Mouse (Mus musculus): ENCODE measurements at regions not wholly inside any gene's neighbourhood (a gene's known extent, or its start where the extent isn't known, plus 50 kb on each side); places are given as distances from the start of the nearest gene placed in this dataset.

DNA sequence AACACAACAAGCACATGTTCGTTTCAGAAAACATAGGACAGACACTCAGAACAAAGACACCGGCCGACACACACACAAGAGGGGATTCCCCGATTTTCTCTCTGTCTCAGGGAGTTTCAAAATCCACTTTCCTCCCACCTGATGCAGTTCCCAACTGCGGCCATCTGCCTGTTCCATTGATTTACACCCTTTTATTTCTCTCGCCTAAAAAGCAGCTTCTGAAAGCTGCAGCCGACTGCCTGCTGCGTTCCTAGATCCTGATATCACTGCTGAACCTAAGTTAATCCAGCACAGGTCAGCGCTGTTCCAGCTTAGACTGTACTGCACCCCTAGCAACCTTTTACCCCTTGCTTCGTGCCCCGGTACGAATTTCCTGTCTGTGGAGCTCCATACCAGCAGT lies 237.0 kb downstream of the Impad1 start:
- Histone ChIP-seq H3K27ac (replicated peaks; ENCODE audit: low read depth, low read length) (no peak overlapping the region), H3K4me2 (ENCODE audit: low read length) (no peak overlapping the region), H3K36me3 (ENCODE audit: control insufficient read depth, insufficient read depth, low read length) (no peaks in the 10 kb centered on the region), H3K9ac (replicated peaks; ENCODE audit: low read length) (no peak overlapping the region), H3K4me1 (ENCODE audit: control insufficient read depth, insufficient read depth, low read length) (no peaks in the 10 kb centered on the region), H3K9me3 (ENCODE audit: control insufficient read depth, low read length) (no peaks in the 10 kb centered on the region), H3K4me3 (replicated peaks; ENCODE audit: low read depth, low read length) (no peak overlapping the region), H3K27me3 (ENCODE audit: control insufficient read depth, insufficient read depth, low read length) (no peaks in the 10 kb centered on the region)
- no peak for DNase-seq
- 74% methylated on average over 12 of the region's 12 CpGs for WGBS
- no peak for ATAC-seq (ENCODE audit: low FRiP score, low TSS enrichment)

DNA sequence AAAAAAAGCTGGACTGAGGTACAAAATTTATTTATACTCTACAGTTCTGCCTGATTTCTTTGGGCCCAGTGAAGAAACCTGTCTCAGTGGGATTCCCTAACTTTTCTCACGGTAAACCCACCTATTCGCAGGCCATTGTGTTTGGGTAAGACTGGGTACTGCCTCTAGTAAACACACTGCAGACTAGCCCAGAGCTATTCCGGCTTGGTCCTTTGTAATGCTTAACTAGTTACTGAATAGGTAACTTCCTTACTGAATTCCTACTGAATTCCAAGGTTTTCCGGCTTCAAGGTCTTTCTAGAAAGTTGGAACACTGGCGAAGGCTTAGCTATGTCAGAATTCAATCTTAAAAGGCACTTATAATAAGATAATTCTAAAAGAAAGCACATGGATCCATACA lies 242.9 kb downstream of the Impad1 start:
- WGBS, result 86% methylated on average over 5 of the region's 5 CpGs
- H3K4me3 ChIP-seq (replicated peaks; ENCODE audit: low read depth, low read length), result no peak overlapping the region
- no peak overlapping the region for H3K4me2 ChIP-seq (ENCODE audit: low read length)

DNA sequence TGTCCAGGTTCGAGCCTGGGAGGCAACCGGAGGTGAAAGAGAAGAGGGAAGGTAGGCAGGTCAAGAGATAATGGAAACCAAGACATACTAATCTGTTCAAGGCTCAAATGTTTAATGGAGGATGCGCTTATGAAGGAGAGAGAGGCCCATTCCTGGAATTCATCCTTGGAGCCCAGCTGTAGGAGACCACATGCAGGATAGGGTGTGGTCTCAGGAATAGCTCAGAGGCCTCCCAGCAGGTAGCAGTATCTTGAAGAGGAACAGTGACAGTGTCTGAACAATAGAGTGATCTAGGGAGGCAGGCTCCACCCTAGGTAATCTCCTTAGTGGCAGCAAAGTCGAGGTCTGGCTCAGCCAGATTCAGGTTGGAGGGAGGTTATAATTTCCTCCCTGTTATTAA lies 243.3 kb downstream of the Impad1 start:
- ATAC-seq (ENCODE audit: low FRiP score, low TSS enrichment) (no peak), DNase-seq (no peak)
- Histone ChIP-seq H3K4me1 (ENCODE audit: control insufficient read depth, insufficient read depth, low read length) (no peaks in the 10 kb centered on the region), H3K4me3 (replicated peaks; ENCODE audit: low read depth, low read length) (no peak overlapping the region), H3K9ac (replicated peaks; ENCODE audit: low read length) (no peak overlapping the region), H3K9me3 (ENCODE audit: control insufficient read depth, low read length) (no peaks in the 10 kb centered on the region), H3K4me2 (ENCODE audit: low read length) (no peak overlapping the region), H3K27ac (replicated peaks; ENCODE audit: low read depth, low read length) (no peak overlapping the region), H3K36me3 (ENCODE audit: control insufficient read depth, insufficient read depth, low read length) (no peaks in the 10 kb centered on the region), H3K27me3 (ENCODE audit: control insufficient read depth, insufficient read depth, low read length) (no peaks in the 10 kb centered on the region)
- WGBS, result 80% methylated on average over 4 of the region's 4 CpGs

More for the DNA sequence above, 242.9 kb downstream of the Impad1 start:
- H3K9me3 ChIP-seq (ENCODE audit: control insufficient read depth, low read length), result no peaks in the 10 kb centered on the region
- ATAC-seq (ENCODE audit: low FRiP score, low TSS enrichment) (no peak), DNase-seq (no peak)
- no peaks in the 10 kb centered on the region for H3K27me3 ChIP-seq (ENCODE audit: control insufficient read depth, insufficient read depth, low read length)
- no peaks in the 10 kb centered on the region for H3K4me1 ChIP-seq (ENCODE audit: control insufficient read depth, insufficient read depth, low read length)
- no peaks in the 10 kb centered on the region for H3K36me3 ChIP-seq (ENCODE audit: control insufficient read depth, insufficient read depth, low read length)
- no peak overlapping the region for H3K27ac ChIP-seq (replicated peaks; ENCODE audit: low read depth, low read length)
- no peak overlapping the region for H3K9ac ChIP-seq (replicated peaks; ENCODE audit: low read length)

DNA sequence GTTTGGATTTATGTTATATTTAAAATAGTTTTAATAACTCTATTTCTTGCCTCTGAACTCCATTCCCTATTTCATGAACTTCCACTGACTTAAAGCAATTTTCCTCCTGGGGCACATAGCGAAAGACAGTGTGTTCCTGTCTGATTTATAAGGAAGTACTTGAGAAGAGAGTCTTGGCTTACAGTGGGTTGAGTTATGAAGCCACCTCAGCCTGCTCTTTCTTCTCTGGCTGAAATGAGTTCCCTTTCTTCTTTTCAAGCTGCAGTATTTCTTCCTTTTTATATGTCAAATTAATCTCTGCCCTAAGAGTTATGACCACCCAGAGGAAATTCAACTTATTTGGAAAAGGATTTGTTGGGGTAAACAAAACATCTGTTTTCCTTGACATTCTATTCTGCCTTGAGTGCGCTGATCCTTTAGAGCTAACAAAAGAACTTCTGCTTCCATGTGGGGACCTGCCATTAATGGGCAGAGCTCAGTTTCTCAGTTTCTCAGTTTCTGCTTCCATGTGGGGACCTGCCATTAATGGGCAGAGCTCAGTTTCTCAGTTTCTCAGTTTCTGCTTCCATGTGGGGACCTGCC lies 255.9 kb downstream of the Impad1 start:
- Histone ChIP-seq H3K4me3 (replicated peaks; ENCODE audit: low read depth, low read length) (no peak overlapping the region), H3K36me3 (ENCODE audit: control insufficient read depth, insufficient read depth, low read length) (no peaks in the 10 kb centered on the region), H3K4me1 (ENCODE audit: control insufficient read depth, insufficient read depth, low read length) (no peaks in the 10 kb centered on the region), H3K4me2 (ENCODE audit: low read length) (no peak overlapping the region), H3K27me3 (ENCODE audit: control insufficient read depth, insufficient read depth, low read length) (no peaks in the 10 kb centered on the region), H3K27ac (replicated peaks; ENCODE audit: low read depth, low read length) (no peak overlapping the region), H3K9ac (replicated peaks; ENCODE audit: low read length) (no peak overlapping the region), H3K9me3 (ENCODE audit: control insufficient read depth, low read length) (no peaks in the 10 kb centered on the region)
- ATAC-seq (ENCODE audit: low FRiP score, low TSS enrichment), result no peak
- WGBS, result 85% methylated on average over 2 of the region's 2 CpGs
- DNase-seq, result no peak

DNA sequence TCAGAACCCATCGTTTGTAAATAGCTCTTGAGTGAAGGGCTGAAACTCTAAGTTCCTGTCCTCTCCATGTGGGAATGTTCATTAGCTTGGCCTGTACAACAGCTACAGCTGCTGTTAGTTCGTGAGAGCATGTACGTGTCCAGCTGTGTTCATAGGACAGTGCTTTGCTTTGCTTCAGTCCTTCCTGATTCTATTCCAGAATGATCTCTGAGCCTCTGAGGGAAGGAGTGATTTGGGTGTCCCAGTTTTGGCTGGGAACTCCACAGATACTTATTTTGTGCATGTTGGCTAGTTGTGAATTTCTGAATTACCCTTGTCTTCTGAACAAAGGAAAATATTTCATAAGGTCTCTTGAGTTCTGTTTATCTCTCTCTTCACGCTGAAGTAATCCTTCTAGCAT lies 261.0 kb downstream of the Impad1 start:
- Histone ChIP-seq H3K4me3 (replicated peaks; ENCODE audit: low read depth, low read length) (no peak overlapping the region), H3K9ac (replicated peaks; ENCODE audit: low read length) (no peak overlapping the region), H3K27me3 (ENCODE audit: control insufficient read depth, insufficient read depth, low read length) (no peaks in the 10 kb centered on the region), H3K4me2 (ENCODE audit: low read length) (no peak overlapping the region), H3K4me1 (ENCODE audit: control insufficient read depth, insufficient read depth, low read length) (no peaks in the 10 kb centered on the region), H3K9me3 (ENCODE audit: control insufficient read depth, low read length) (no peaks in the 10 kb centered on the region), H3K36me3 (ENCODE audit: control insufficient read depth, insufficient read depth, low read length) (no peaks in the 10 kb centered on the region), H3K27ac (replicated peaks; ENCODE audit: low read depth, low read length) (no peak overlapping the region)
- DNase-seq (no peak), ATAC-seq (ENCODE audit: low FRiP score, low TSS enrichment) (no peak)
- WGBS, result 90% methylated on average over 4 of the region's 4 CpGs

DNA sequence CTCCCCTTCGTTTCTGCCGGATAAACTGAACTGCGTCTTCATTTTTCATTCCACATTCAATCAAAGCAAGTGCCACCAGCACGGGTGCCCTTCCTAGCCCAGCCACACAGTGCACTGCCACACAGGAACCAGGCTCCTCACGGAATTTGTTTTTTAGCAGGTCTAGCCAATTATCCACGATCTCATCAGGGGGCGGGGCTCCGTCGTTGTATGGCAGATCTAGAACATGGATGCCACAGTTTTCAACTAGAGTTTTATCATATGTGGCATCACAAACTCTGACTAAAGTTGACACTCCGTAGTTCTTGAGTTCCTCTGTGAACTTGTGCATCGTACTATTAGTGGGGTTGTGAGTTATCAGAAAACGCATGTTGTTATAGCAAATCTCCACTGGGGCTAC lies 264.8 kb downstream of the Impad1 start:
- no peaks in the 10 kb centered on the region for H3K36me3 ChIP-seq (ENCODE audit: control insufficient read depth, insufficient read depth, low read length)
- no peak for DNase-seq
- H3K9ac ChIP-seq (replicated peaks; ENCODE audit: low read length), result no peak overlapping the region
- no peak overlapping the region for H3K4me2 ChIP-seq (ENCODE audit: low read length)
- H3K4me3 ChIP-seq (replicated peaks; ENCODE audit: low read depth, low read length), result no peak overlapping the region
- no peak overlapping the region for H3K27ac ChIP-seq (replicated peaks; ENCODE audit: low read depth, low read length)
- no peaks in the 10 kb centered on the region for H3K9me3 ChIP-seq (ENCODE audit: control insufficient read depth, low read length)
- H3K27me3 ChIP-seq (ENCODE audit: control insufficient read depth, insufficient read depth, low read length), result no peaks in the 10 kb centered on the region
- 71% methylated on average over 12 of the region's 12 CpGs for WGBS
- no peak for ATAC-seq (ENCODE audit: low FRiP score, low TSS enrichment)
- no peaks in the 10 kb centered on the region for H3K4me1 ChIP-seq (ENCODE audit: control insufficient read depth, insufficient read depth, low read length)

DNA sequence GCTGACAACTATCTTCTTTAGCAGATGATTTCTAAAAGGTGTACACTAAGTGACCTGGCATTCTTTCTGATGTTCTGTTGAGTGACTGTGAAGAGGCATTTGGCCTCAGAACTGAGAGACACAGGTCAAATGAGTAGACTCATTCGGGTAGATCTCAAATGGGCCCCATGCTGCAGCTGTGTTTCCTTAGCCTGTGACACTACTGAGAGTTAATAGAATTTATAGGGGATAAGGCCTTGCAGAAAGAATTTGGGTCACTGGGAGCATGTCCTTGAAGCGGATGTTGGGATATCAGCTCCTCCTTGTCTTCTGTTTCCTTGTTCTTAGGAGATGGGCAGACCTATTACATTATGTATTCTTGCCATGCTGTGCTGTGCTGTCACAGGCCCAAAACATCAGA lies 271.4 kb downstream of the Impad1 start:
- no peak overlapping the region for H3K27ac ChIP-seq (replicated peaks; ENCODE audit: low read depth, low read length)
- DNase-seq (no peak), ATAC-seq (ENCODE audit: low FRiP score, low TSS enrichment) (no peak)
- no peak overlapping the region for H3K9ac ChIP-seq (replicated peaks; ENCODE audit: low read length)
- no peaks in the 10 kb centered on the region for H3K9me3 ChIP-seq (ENCODE audit: control insufficient read depth, low read length)
- WGBS, result 82% methylated on average over 2 of the region's 2 CpGs
- H3K27me3 ChIP-seq (ENCODE audit: control insufficient read depth, insufficient read depth, low read length), result no peaks in the 10 kb centered on the region
- no peak overlapping the region for H3K4me2 ChIP-seq (ENCODE audit: low read length)
- no peaks in the 10 kb centered on the region for H3K4me1 ChIP-seq (ENCODE audit: control insufficient read depth, insufficient read depth, low read length)
- no peaks in the 10 kb centered on the region for H3K36me3 ChIP-seq (ENCODE audit: control insufficient read depth, insufficient read depth, low read length)
- no peak overlapping the region for H3K4me3 ChIP-seq (replicated peaks; ENCODE audit: low read depth, low read length)

DNA sequence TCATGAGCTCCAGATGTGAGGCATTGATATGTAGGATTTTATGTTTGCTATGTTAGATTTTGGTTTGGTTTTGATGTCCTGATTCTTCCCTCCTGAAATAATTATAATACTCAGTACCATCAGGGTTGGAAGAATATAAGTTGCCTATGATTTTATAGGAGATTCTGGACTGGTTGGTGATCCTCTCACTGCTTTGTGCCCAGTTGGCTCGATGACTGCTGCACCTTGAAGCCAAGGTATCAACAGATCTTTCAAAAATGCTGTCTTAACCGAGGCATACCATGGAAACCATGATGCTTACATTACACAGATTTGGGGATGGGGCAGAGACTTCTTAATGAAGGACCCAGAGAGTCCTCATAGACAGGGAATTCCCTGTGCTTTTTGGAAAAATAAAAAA lies 274.4 kb downstream of the Impad1 start:
- no peaks in the 10 kb centered on the region for H3K4me1 ChIP-seq (ENCODE audit: control insufficient read depth, insufficient read depth, low read length)
- H3K4me3 ChIP-seq (replicated peaks; ENCODE audit: low read depth, low read length), result no peak overlapping the region
- no peak for DNase-seq
- H3K9me3 ChIP-seq (ENCODE audit: control insufficient read depth, low read length), result no peaks in the 10 kb centered on the region
- H3K27ac ChIP-seq (replicated peaks; ENCODE audit: low read depth, low read length), result no peak overlapping the region
- WGBS, result 80% methylated on average over 2 of the region's 2 CpGs
- no peak for ATAC-seq (ENCODE audit: low FRiP score, low TSS enrichment)
- no peaks in the 10 kb centered on the region for H3K27me3 ChIP-seq (ENCODE audit: control insufficient read depth, insufficient read depth, low read length)
- H3K9ac ChIP-seq (replicated peaks; ENCODE audit: low read length), result no peak overlapping the region
- no peaks in the 10 kb centered on the region for H3K36me3 ChIP-seq (ENCODE audit: control insufficient read depth, insufficient read depth, low read length)
- H3K4me2 ChIP-seq (ENCODE audit: low read length), result no peak overlapping the region

DNA sequence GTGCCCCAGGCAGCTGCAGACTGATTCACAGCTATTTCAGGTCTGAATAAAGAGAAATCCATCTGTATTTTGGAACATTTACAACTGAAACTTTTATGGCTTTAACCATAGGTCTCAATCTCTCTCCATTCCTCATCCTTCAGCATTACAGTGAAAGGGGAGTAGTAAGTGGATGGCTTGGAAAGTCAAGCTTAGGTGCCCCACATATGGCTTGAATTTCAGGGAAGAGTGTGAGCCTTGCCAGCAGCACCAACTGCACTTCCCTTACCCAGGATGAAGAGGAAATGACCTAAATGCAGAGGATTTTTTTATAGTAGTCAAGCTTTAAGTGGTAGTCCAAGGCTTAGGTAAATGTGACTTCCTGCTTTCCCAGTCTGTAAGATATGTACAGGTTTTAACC lies 279.8 kb downstream of the Impad1 start:
- Histone ChIP-seq H3K4me1 (ENCODE audit: control insufficient read depth, insufficient read depth, low read length) (no peaks in the 10 kb centered on the region), H3K9me3 (ENCODE audit: control insufficient read depth, low read length) (no peaks in the 10 kb centered on the region), H3K27ac (replicated peaks; ENCODE audit: low read depth, low read length) (no peak overlapping the region), H3K9ac (replicated peaks; ENCODE audit: low read length) (no peak overlapping the region), H3K27me3 (ENCODE audit: control insufficient read depth, insufficient read depth, low read length) (no peaks in the 10 kb centered on the region), H3K4me2 (ENCODE audit: low read length) (no peak overlapping the region), H3K36me3 (ENCODE audit: control insufficient read depth, insufficient read depth, low read length) (no peaks in the 10 kb centered on the region), H3K4me3 (replicated peaks; ENCODE audit: low read depth, low read length) (no peak overlapping the region)
- no peak for ATAC-seq (ENCODE audit: low FRiP score, low TSS enrichment)
- no peak for DNase-seq

Measured in midbrain, embryonic 14.5 days (tissue).